Mouse (Mus musculus) kidney, postnatal 0 days (tissue): Measurements from ENCODE around the gene Fabp3. TPM values are rescaled to one million over a fixed set of nuclear protein-coding genes. Genes with fewer than 3 reads are reported as not detected.

Source experiments
- ATAC-seq: fragments of 200-750 bp; cut with Nextera tagmentation; replicated peaks from 2 replicates; pipeline ENCODE4 v1.8.0; 2017; ENCODE audit warnings: low read depth, moderate number of reproducible peaks, moderate TSS enrichment, moderate library complexity; ENCODE audit not compliant: low FRiP score
- DNase-seq: peaks from one replicate; pipeline ENCODE4 v3.0.0-alpha.2; 2016; ENCODE audit warnings: low spot score
- H3K27ac ChIP-seq: fragments of 300-500 bp; sonication (generic); 2 replicates; pipeline ENCODE4 v1.5.1; 2014; ENCODE audit warnings: mild to moderate bottlenecking
- H3K27me3 ChIP-seq: fragments of 300-500 bp; sonication (generic); 2 replicates; pipeline ENCODE4 v1.6.1; 2014; ENCODE audit warnings: low read length, mixed read lengths; ENCODE audit not compliant: insufficient read depth
- H3K36me3 ChIP-seq: fragments of 300-500 bp; sonication (generic); 2 replicates; pipeline ENCODE4 v1.6.1; 2014; ENCODE audit warnings: low read length, mixed read lengths; ENCODE audit not compliant: insufficient read depth
- H3K4me1 ChIP-seq: fragments of 300-500 bp; sonication (generic); replicated peaks from 2 replicates; pipeline ENCODE4 v1.6.1; 2014; ENCODE audit warnings: antibody characterized with exemption, low read length, mixed read lengths; ENCODE audit not compliant: insufficient read depth
- H3K4me2 ChIP-seq: fragments of 300-500 bp; sonication (generic); 2 replicates; pipeline ENCODE4 v1.6.1; 2014; ENCODE audit warnings: mild to moderate bottlenecking, low read length, moderate library complexity, mixed read lengths
- H3K4me3 ChIP-seq: fragments of 300-500 bp; sonication (generic); replicated peaks from 2 replicates; pipeline ENCODE4 v1.5.1; 2014; ENCODE audit warnings: low read depth, low read length
- H3K9ac ChIP-seq: fragments of 300-500 bp; sonication (generic); 2 replicates; pipeline ENCODE4 v1.6.1; 2014; ENCODE audit warnings: low read depth, low read length
- H3K9me3 ChIP-seq: fragments of 300-500 bp; sonication (generic); replicated peaks from 2 replicates; pipeline ENCODE4 v1.6.1; 2016; ENCODE audit warnings: low read length, inconsistent platforms, mixed read lengths
- CTCF ChIP-seq: IDR thresholded peaks from 2 replicates; pipeline ENCODE4 v1.5.1; 2016; ENCODE audit warnings: antibody characterized with exemption, low read depth, mild to moderate bottlenecking, moderate library complexity
- WGBS: fragments of 180-500 bp; shearing (Covaris S2); extraction: QIAGEN DNeasy Blood & Tissue Kit; methylation state at CpG from one replicate; pipeline ENCODE4 v1.1.7; 2014; 5-methylcytosine and 5-hydroxymethylcytosine counted together
- polyA plus RNA-seq: library from polyadenylated mRNA; unstranded; fragments of >200 nt; fragmentation: Nextera tagmentation; extraction: Ambion mirVana; gene quantifications from 2 replicates; pipeline ENCODE4 v1.2.1, GENCODE M21; 2015

The Fabp3 gene
- polyA plus RNA-seq, 1 experiment from 2014 or later, result 542 TPM

- no peak overlapping the region for H3K4me3 ChIP-seq
- H3K4me1 ChIP-seq, result peaks cover 9% of the 10 kb centered on the region
- H3K36me3 ChIP-seq, result peaks cover 35% of the 10 kb centered on the region
- no peaks in the 10 kb centered on the region for H3K9me3 ChIP-seq
- DNase-seq (no peak), ATAC-seq (no peak)
- WGBS, result 56% methylated on average over 9 of the region's 9 CpGs
- H3K27ac ChIP-seq, result peak overlapping the region; percentile 76
- no peaks in the 10 kb centered on the region for H3K27me3 ChIP-seq
- no peak overlapping the region for H3K4me2 ChIP-seq
- no peak overlapping the region for H3K9ac ChIP-seq
- no peak for TF ChIP-seq CTCF
These were observed 19.0 kb downstream of the Fabp3 start for GRCm38 (mm10) chr4:130327366-130327765.

- no peak overlapping the region for H3K4me3 ChIP-seq
- 88% methylated on average over 5 of the region's 5 CpGs for WGBS
- H3K4me2 ChIP-seq, result no peak overlapping the region
- no peak for TF ChIP-seq CTCF
- no peaks in the 10 kb centered on the region for H3K9me3 ChIP-seq
- H3K27ac ChIP-seq, result no peak overlapping the region
- H3K4me1 ChIP-seq, result no peaks in the 10 kb centered on the region
- no peaks in the 10 kb centered on the region for H3K27me3 ChIP-seq
- H3K36me3 ChIP-seq, result peaks cover 11% of the 10 kb centered on the region; the same call in 1 of the 2 replicates
- DNase-seq (no peak), ATAC-seq (no peak)
- no peak overlapping the region for H3K9ac ChIP-seq
These were observed 27.5 kb downstream of the Fabp3 start for GRCm38 (mm10) chr4:130335867-130336266.

GRCm38 (mm10) chr4:130341691-130342090 is 33.3 kb downstream of the Fabp3 start:
- peak; percentile 86 for TF ChIP-seq CTCF
- Histone ChIP-seq H3K27ac (no peak overlapping the region), H3K9ac (no peak overlapping the region), H3K4me3 (no peak overlapping the region), H3K27me3 (no peaks in the 10 kb centered on the region), H3K36me3 (peaks cover 7% of the 10 kb centered on the region; the same call in 1 of the 2 replicates), H3K4me1 (no peaks in the 10 kb centered on the region), H3K4me2 (no peak overlapping the region), H3K9me3 (no peaks in the 10 kb centered on the region)
- DNase-seq (peak; percentile 91), ATAC-seq (no peak)
- 20% methylated on average over 4 of the region's 4 CpGs for WGBS

GRCm38 (mm10) chr4:130349666-130350065 is 41.3 kb downstream of the Fabp3 start:
- WGBS, result 96% methylated on average over 6 of the region's 6 CpGs
- H3K4me2 ChIP-seq, result no peak overlapping the region
- ATAC-seq (no peak), DNase-seq (no peak)
- no peak overlapping the region for H3K27ac ChIP-seq
- no peaks in the 10 kb centered on the region for H3K9me3 ChIP-seq
- H3K4me1 ChIP-seq, result no peaks in the 10 kb centered on the region
- peak; percentile 39; the same call in 1 of the 2 replicates for TF ChIP-seq CTCF
- no peak overlapping the region for H3K9ac ChIP-seq
- no peak overlapping the region for H3K4me3 ChIP-seq
- no peaks in the 10 kb centered on the region for H3K27me3 ChIP-seq
- peaks cover 26% of the 10 kb centered on the region for H3K36me3 ChIP-seq

GRCm38 (mm10) chr4:130350690-130351422 is 42.5 kb downstream of the Fabp3 start:
- no peak overlapping the region for H3K27ac ChIP-seq
- no peak overlapping the region for H3K4me3 ChIP-seq
- no peaks in the 10 kb centered on the region for H3K4me1 ChIP-seq
- peak; percentile 15; the same call in 1 of the 2 replicates for TF ChIP-seq CTCF
- ATAC-seq (no peak), DNase-seq (no peak)
- 90% methylated on average over 16 of the region's 16 CpGs for WGBS
- no peaks in the 10 kb centered on the region for H3K9me3 ChIP-seq
- no peak overlapping the region for H3K4me2 ChIP-seq
- peaks cover 26% of the 10 kb centered on the region for H3K36me3 ChIP-seq
- H3K9ac ChIP-seq, result no peak overlapping the region
- no peaks in the 10 kb centered on the region for H3K27me3 ChIP-seq

GRCm38 (mm10) chr4:130352588-130352987 is 44.2 kb downstream of the Fabp3 start:
- DNase-seq, result no peak
- H3K9me3 ChIP-seq, result no peaks in the 10 kb centered on the region
- whole genome bisulfite sequencing, result 72% methylated on average over 7 of the region's 7 CpGs
- peaks cover 23% of the 10 kb centered on the region for H3K36me3 ChIP-seq
- H3K4me1 ChIP-seq, result no peaks in the 10 kb centered on the region
- no peak for TF ChIP-seq CTCF
- ATAC-seq, result no peak
- H3K9ac ChIP-seq, result no peak overlapping the region
- no peak overlapping the region for H3K27ac ChIP-seq
- H3K27me3 ChIP-seq, result no peaks in the 10 kb centered on the region
- H3K4me3 ChIP-seq, result no peak overlapping the region
- H3K4me2 ChIP-seq, result no peak overlapping the region

- H3K27ac ChIP-seq, result no peak overlapping the region
These were observed 49.6 kb downstream of the Fabp3 start for GRCm38 (mm10) chr4:130357946-130358345.

More at GRCm38 (mm10) chr4:130357946-130358345, 49.6 kb downstream of the Fabp3 start:
- peaks cover 4% of the 10 kb centered on the region; the same call in 1 of the 2 replicates for H3K36me3 ChIP-seq
- ATAC-seq, result no peak
- no peak overlapping the region for H3K9ac ChIP-seq
- H3K4me2 ChIP-seq, result no peak overlapping the region
- TF ChIP-seq CTCF, result no peak
- no peaks in the 10 kb centered on the region for H3K9me3 ChIP-seq
- no peak overlapping the region for H3K4me3 ChIP-seq
- DNase-seq, result no peak
- H3K27me3 ChIP-seq, result no peaks in the 10 kb centered on the region
- H3K4me1 ChIP-seq, result peaks cover 14% of the 10 kb centered on the region; the same call in 1 of the 2 replicates
